Mouse (Mus musculus) forebrain, postnatal 0 days (tissue): ENCODE measurements at regions not wholly inside any gene's neighbourhood (a gene's known extent, or its start where the extent isn't known, plus 50 kb on each side); places are given as distances from the start of the nearest gene placed in this dataset.

Experiments used
- ATAC-seq: fragments of 200-750 bp; cut with Nextera tagmentation; 2 replicates; pipeline ENCODE4 v1.8.0; 2017; ENCODE audit warnings: mild to moderate bottlenecking, moderate library complexity
- DNase-seq: peaks from one replicate; pipeline ENCODE4 v3.0.0-alpha.2; 2015
- H3K27ac ChIP-seq: fragments of 300-500 bp; sonication (generic); 2 replicates; pipeline ENCODE4 v1.5.1; 2014; ENCODE audit warnings: low read depth, mild to moderate bottlenecking, antibody characterized with exemption, low read length, moderate library complexity, mixed read lengths
- H3K27me3 ChIP-seq: fragments of 300-500 bp; sonication (generic); 2 replicates; pipeline ENCODE4 v1.6.1; 2014; ENCODE audit warnings: mild to moderate bottlenecking, low read length, mixed read lengths; ENCODE audit not compliant: insufficient read depth
- H3K36me3 ChIP-seq: fragments of 300-500 bp; sonication (generic); 2 replicates; pipeline ENCODE4 v1.6.1; 2014; ENCODE audit warnings: mild to moderate bottlenecking, moderate library complexity; ENCODE audit not compliant: insufficient read depth
- H3K4me1 ChIP-seq: fragments of 300-500 bp; sonication (generic); 2 replicates; pipeline ENCODE4 v1.6.1; 2014; ENCODE audit warnings: antibody characterized with exemption; ENCODE audit not compliant: insufficient read depth
- H3K4me2 ChIP-seq: fragments of 300-500 bp; sonication (generic); 2 replicates; pipeline ENCODE4 v1.6.1; 2014; ENCODE audit warnings: low read depth, mild to moderate bottlenecking, moderate library complexity
- H3K4me3 ChIP-seq: fragments of 300-500 bp; sonication (generic); 2 replicates; pipeline ENCODE4 v1.5.1; 2014; ENCODE audit warnings: low read depth, low read length, mixed read lengths
- H3K9ac ChIP-seq: fragments of 300-500 bp; sonication (generic); 2 replicates; pipeline ENCODE4 v1.6.1; 2014; ENCODE audit warnings: mild to moderate bottlenecking
- H3K9me3 ChIP-seq: fragments of 300-500 bp; sonication (generic); 2 replicates; pipeline ENCODE4 v1.6.1; 2016; ENCODE audit warnings: low read length
- CTCF ChIP-seq: sonication (generic); IDR thresholded peaks from 2 replicates; pipeline ENCODE4 v1.5.1; 2016; ENCODE audit warnings: antibody characterized with exemption, control low read depth, low read depth
- WGBS: fragments of 180-500 bp; shearing (Covaris S2); extraction: QIAGEN DNeasy Blood & Tissue Kit; methylation state at CpG from one replicate; pipeline ENCODE4 v1.1.7; 2014; 5-methylcytosine and 5-hydroxymethylcytosine counted together

DNA sequence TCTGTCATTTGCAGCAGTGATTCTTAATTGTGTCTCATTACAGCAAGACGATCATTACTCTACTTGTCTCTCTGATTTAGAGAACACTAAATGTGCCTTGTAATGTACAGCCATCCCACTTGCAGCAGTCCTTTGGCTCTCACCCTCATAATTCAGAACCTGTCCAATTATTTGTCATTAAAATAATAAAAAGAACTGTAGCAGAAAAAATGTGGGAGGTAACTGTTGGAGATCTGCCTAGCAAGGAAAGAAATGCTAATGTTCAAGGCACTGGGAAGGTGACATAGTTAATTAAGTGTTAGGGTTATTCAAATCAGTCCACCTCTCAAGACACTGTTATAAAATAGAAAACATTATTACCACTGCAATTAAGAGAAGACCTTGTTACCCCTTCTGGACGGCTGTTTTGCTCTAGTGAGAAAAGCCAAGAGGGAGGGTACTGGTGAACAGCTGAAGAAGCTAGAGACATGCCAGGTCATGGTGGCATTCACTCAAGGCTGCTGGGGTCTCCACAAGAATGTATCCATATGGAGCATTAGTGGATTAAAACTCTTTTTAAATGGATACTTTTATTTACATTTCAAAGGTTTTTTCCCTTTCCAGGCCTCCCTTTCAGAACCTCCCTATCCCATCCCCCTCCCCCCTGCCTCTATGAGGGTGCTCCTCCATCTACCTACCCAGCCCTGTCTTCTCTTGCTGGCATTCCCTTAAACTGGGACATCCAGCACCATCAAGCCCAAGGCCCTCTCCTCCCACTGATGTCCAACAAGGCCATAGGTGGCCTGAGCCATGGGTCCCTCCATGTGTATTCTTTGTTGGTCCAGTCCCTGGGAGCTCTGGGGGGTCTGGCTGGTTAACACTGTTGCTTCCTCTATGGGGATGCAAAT is 69.4 kb downstream of the Gm11487 start:
- no peak for DNase-seq
- H3K4me2 ChIP-seq: no peak overlapping the region
- TF ChIP-seq CTCF: no peak
- no peaks in the 10 kb centered on the region for H3K9me3 ChIP-seq
- no peak overlapping the region for H3K27ac ChIP-seq
- no peaks in the 10 kb centered on the region for H3K27me3 ChIP-seq
- ATAC-seq: 0 out of 2 replicates have a peak, but pooled peaks have one; percentile 42
- WGBS: 8% methylated on average over 2 of the region's 2 CpGs
- no peak overlapping the region for H3K4me3 ChIP-seq
- no peaks in the 10 kb centered on the region for H3K36me3 ChIP-seq
- H3K4me1 ChIP-seq: no peaks in the 10 kb centered on the region
- no peak overlapping the region for H3K9ac ChIP-seq
